Mouse (Mus musculus): ENCODE measurements around the gene Rdh11. TPM values are rescaled to one million over a fixed set of nuclear protein-coding genes. Genes with fewer than 3 reads are reported as not detected.

Gene Rdh11
- polyA plus RNA-seq (2014; fragmentation: Illumina TruSeq; extraction: RNeasy Lipid Tissue Mini Kit (QIAGEN cat#74804)), result 44.9 TPM

GRCm38 (mm10) chr12:79192193-79192592 is at the start of gene Rdh11:
Gene Rdh11 (minus strand): TSS chr12:79192293.

GRCm38 (mm10) chr12:79208703-79209464 is 16.8 kb upstream of the Rdh11 start, which contains the start of gene Rdh12:
Gene Rdh12 (plus strand): TSS chr12:79208914.

GRCm38 (mm10) chr12:79172019-79172941 is 19.8 kb downstream of the Rdh11 start, which contains the start of gene Vti1b:
Gene Vti1b (minus strand): TSS chr12:79172667.

GRCm38 (mm10) chr12:79130299-79131177 is 61.6 kb downstream of the Rdh11 start, which contains the start of gene Arg2:
Gene Arg2 (plus strand): TSS chr12:79130777.

Other genes with a start within 250 kb of the Rdh11 start
- 9.6 TPM for gene Tmem229b, start 184.7 kb downstream of the Rdh11 start, polyA plus RNA-seq (2014; fragmentation: Illumina TruSeq; extraction: RNeasy Lipid Tissue Mini Kit (QIAGEN cat#74804))
- 25.8 TPM for gene Plekhh1, start 163.1 kb downstream of the Rdh11 start, polyA plus RNA-seq (2014; fragmentation: Illumina TruSeq; extraction: RNeasy Lipid Tissue Mini Kit (QIAGEN cat#74804))
- gene Pigh, start 102.6 kb downstream of the Rdh11 start, polyA plus RNA-seq (2014; fragmentation: Illumina TruSeq; extraction: RNeasy Lipid Tissue Mini Kit (QIAGEN cat#74804)), result 34.4 TPM
- 16.9 TPM for gene Arg2, start 61.5 kb downstream of the Rdh11 start, polyA plus RNA-seq (2014; fragmentation: Illumina TruSeq; extraction: RNeasy Lipid Tissue Mini Kit (QIAGEN cat#74804))
- gene Vti1b, start 19.6 kb downstream of the Rdh11 start, polyA plus RNA-seq (2014; fragmentation: Illumina TruSeq; extraction: RNeasy Lipid Tissue Mini Kit (QIAGEN cat#74804)), result 61.5 TPM
- gene Rdh12, start 16.6 kb upstream of the Rdh11 start, polyA plus RNA-seq (2014; fragmentation: Illumina TruSeq; extraction: RNeasy Lipid Tissue Mini Kit (QIAGEN cat#74804)), result 1.1 TPM
- 10.6 TPM for gene Zfyve26, start 104.0 kb upstream of the Rdh11 start, polyA plus RNA-seq (2014; fragmentation: Illumina TruSeq; extraction: RNeasy Lipid Tissue Mini Kit (QIAGEN cat#74804))
- gene Rad51b, start 105.0 kb upstream of the Rdh11 start, polyA plus RNA-seq (2014; fragmentation: Illumina TruSeq; extraction: RNeasy Lipid Tissue Mini Kit (QIAGEN cat#74804)), result 4.7 TPM

All from ovary, adult 10 weeks (tissue).